Mouse (Mus musculus): ENCODE measurements around the gene Rpl38. TPM values are rescaled to one million over a fixed set of nuclear protein-coding genes. Genes with fewer than 3 reads are reported as not detected.

Gene Rpl38
- polyA plus RNA-seq, 1 experiment from 2014 or later, result 938 TPM

DNA sequence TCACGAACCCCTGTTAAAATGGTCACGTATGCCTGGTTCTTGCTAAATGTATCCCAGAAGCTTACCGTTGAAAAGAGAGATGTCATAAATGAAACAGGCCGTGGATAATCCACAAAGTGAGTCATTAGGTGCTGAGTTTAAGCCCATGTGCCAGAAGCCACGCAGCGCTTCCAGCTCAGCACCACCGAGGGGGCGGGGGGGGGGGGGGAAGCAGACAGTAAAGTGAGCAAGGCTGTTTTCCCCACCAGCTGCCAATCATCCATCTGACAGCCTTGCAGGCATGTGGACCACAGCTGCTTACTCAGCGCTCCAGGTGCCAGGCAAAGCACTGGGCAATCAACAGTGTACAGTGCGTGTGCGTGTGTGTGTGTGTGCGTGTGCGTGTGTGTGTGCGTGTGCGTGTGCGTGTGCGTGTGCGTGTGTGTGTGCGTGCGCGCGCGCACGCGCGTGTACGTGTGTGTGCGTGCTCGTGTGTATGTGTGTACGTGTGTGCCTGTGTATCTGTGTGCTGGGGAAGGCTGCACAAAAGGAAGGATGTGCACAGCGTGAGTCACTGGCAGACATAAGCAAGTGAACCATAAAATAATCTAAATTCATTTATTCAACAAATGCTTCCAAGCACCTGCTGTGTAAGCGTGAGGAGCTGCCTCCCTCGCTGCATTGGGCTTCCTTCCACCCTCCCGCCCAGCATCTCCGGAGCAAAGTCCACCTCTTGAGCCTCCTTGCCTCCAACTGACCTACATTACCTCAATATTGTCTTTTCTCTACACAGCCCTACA lies 31.4 kb upstream of the Rpl38 start:
- no peak overlapping the region for H3K9ac ChIP-seq (replicated peaks; ENCODE audit: low read length)
- DNase-seq (ENCODE audit: low spot score), result peak; percentile 43
- 62% methylated on average over 34 of the region's 35 CpGs for WGBS
- no peak overlapping the region for H3K4me2 ChIP-seq (ENCODE audit: low read depth, low read length)
- no peaks in the 10 kb centered on the region for H3K36me3 ChIP-seq (replicated peaks; ENCODE audit: control insufficient read depth, insufficient read depth, low read depth, low read length)
- no peak overlapping the region for H3K4me3 ChIP-seq (ENCODE audit: low read depth, low read length)
- H3K9me3 ChIP-seq (replicated peaks; ENCODE audit: control insufficient read depth, low read length), result no peaks in the 10 kb centered on the region
- no peaks in the 10 kb centered on the region for H3K27me3 ChIP-seq (ENCODE audit: control insufficient read depth, insufficient read depth, low read length)
- 0 out of 2 replicates have a peak, but pooled peaks have one; percentile 32 for ATAC-seq (replicated peaks; ENCODE audit: insufficient number of reproducible peaks, low FRiP score, low TSS enrichment, low read depth)
- H3K4me1 ChIP-seq (ENCODE audit: control insufficient read depth, insufficient read depth, low read length), result peaks cover 6% of the 10 kb centered on the region; the same call in 1 of the 2 replicates
- no peak overlapping the region for H3K27ac ChIP-seq (replicated peaks; ENCODE audit: low read depth, low read length)

DNA sequence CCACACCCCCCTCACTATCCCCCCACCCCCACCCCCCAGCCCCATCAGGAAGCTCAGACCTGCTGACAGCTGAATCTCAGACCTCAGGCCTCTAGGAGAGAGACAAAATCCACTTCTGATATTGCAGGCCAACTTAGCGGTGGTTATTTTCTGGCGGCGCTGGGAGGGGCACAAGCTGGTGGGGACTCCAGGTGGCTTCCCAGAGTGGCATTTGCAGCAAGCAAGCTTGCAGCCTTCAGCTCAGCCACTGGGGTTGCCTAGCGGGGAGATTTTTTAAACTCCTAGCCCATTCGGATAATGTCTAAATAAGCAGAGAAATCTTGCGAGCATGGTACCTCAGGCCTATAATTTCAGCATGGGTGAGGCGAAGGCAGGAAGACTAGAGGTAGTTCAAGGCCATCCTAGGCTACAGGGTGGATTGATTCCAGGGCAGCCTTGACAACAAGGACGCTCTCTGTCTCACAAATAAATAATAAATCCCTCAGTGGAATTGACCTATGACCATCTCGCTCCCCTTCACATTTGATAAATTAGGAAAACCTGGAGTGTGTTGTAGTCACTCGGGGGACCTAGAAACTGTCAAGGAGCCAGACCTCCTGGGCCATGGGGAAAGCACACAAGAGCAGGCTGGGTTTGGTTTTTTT lies 29.6 kb upstream of the Rpl38 start:
- Histone ChIP-seq H3K4me1 (ENCODE audit: control insufficient read depth, insufficient read depth, low read length) (peaks cover 6% of the 10 kb centered on the region; the same call in 1 of the 2 replicates), H3K4me3 (ENCODE audit: low read depth, low read length) (no peak overlapping the region)
- DNase-seq (ENCODE audit: low spot score), result no peak

GRCm38 (mm10) chr11:114639681-114640103 lies 28.6 kb upstream of the Rpl38 start:
- no peaks in the 10 kb centered on the region for H3K9me3 ChIP-seq (replicated peaks; ENCODE audit: control insufficient read depth, low read length)
- H3K36me3 ChIP-seq (replicated peaks; ENCODE audit: control insufficient read depth, insufficient read depth, low read depth, low read length), result no peaks in the 10 kb centered on the region
- DNase-seq (ENCODE audit: low spot score) (peak; percentile 75), ATAC-seq (replicated peaks; ENCODE audit: insufficient number of reproducible peaks, low FRiP score, low TSS enrichment, low read depth) (0 out of 2 replicates have a peak, but pooled peaks have one; percentile 37)
- H3K4me1 ChIP-seq (ENCODE audit: control insufficient read depth, insufficient read depth, low read length), result peaks cover 6% of the 10 kb centered on the region; the same call in 1 of the 2 replicates
- no peak overlapping the region; the same call in 1 of the 2 replicates for H3K9ac ChIP-seq (replicated peaks; ENCODE audit: low read length)
- H3K4me2 ChIP-seq (ENCODE audit: low read depth, low read length), result peak overlapping the region; percentile 5; the same call in 1 of the 2 replicates
- H3K4me3 ChIP-seq (ENCODE audit: low read depth, low read length), result no peak overlapping the region
- under 1% methylated on average over 19 of the region's 19 CpGs for WGBS
- H3K27me3 ChIP-seq (ENCODE audit: control insufficient read depth, insufficient read depth, low read length), result no peaks in the 10 kb centered on the region
- H3K27ac ChIP-seq (replicated peaks; ENCODE audit: low read depth, low read length), result no peak overlapping the region

More for the DNA sequence above, 29.6 kb upstream of the Rpl38 start:
- Histone ChIP-seq H3K36me3 (replicated peaks; ENCODE audit: control insufficient read depth, insufficient read depth, low read depth, low read length) (no peaks in the 10 kb centered on the region), H3K4me2 (ENCODE audit: low read depth, low read length) (no peak overlapping the region), H3K9me3 (replicated peaks; ENCODE audit: control insufficient read depth, low read length) (no peaks in the 10 kb centered on the region), H3K27ac (replicated peaks; ENCODE audit: low read depth, low read length) (no peak overlapping the region), H3K27me3 (ENCODE audit: control insufficient read depth, insufficient read depth, low read length) (no peaks in the 10 kb centered on the region), H3K9ac (replicated peaks; ENCODE audit: low read length) (no peak overlapping the region)
- ATAC-seq (replicated peaks; ENCODE audit: insufficient number of reproducible peaks, low FRiP score, low TSS enrichment, low read depth), result no peak
- WGBS, result 43% methylated on average over 10 of the region's 10 CpGs

- no peak overlapping the region for H3K9ac ChIP-seq (replicated peaks; ENCODE audit: low read length)
- DNase-seq (ENCODE audit: low spot score) (no peak), ATAC-seq (replicated peaks; ENCODE audit: insufficient number of reproducible peaks, low FRiP score, low TSS enrichment, low read depth) (no peak)
- H3K36me3 ChIP-seq (replicated peaks; ENCODE audit: control insufficient read depth, insufficient read depth, low read depth, low read length), result no peaks in the 10 kb centered on the region
- peaks cover 6% of the 10 kb centered on the region; the same call in 1 of the 2 replicates for H3K4me1 ChIP-seq (ENCODE audit: control insufficient read depth, insufficient read depth, low read length)
- H3K9me3 ChIP-seq (replicated peaks; ENCODE audit: control insufficient read depth, low read length), result no peaks in the 10 kb centered on the region
- H3K27me3 ChIP-seq (ENCODE audit: control insufficient read depth, insufficient read depth, low read length), result no peaks in the 10 kb centered on the region
- no peak overlapping the region for H3K27ac ChIP-seq (replicated peaks; ENCODE audit: low read depth, low read length)
- 40% methylated on average over 6 of the region's 6 CpGs for WGBS
- H3K4me2 ChIP-seq (ENCODE audit: low read depth, low read length), result no peak overlapping the region
- H3K4me3 ChIP-seq (ENCODE audit: low read depth, low read length), result no peak overlapping the region
Observed at GRCm38 (mm10) chr11:114640658-114641057, 27.7 kb upstream of the Rpl38 start.

- Histone ChIP-seq H3K9me3 (replicated peaks; ENCODE audit: control insufficient read depth, low read length) (no peaks in the 10 kb centered on the region), H3K4me2 (ENCODE audit: low read depth, low read length) (no peak overlapping the region), H3K36me3 (replicated peaks; ENCODE audit: control insufficient read depth, insufficient read depth, low read depth, low read length) (no peaks in the 10 kb centered on the region), H3K4me3 (ENCODE audit: low read depth, low read length) (no peak overlapping the region), H3K9ac (replicated peaks; ENCODE audit: low read length) (no peak overlapping the region), H3K27me3 (ENCODE audit: control insufficient read depth, insufficient read depth, low read length) (no peaks in the 10 kb centered on the region), H3K4me1 (ENCODE audit: control insufficient read depth, insufficient read depth, low read length) (peaks cover 6% of the 10 kb centered on the region; the same call in 1 of the 2 replicates), H3K27ac (replicated peaks; ENCODE audit: low read depth, low read length) (no peak overlapping the region)
- 86% methylated on average over 8 of the region's 8 CpGs for WGBS
- ATAC-seq (replicated peaks; ENCODE audit: insufficient number of reproducible peaks, low FRiP score, low TSS enrichment, low read depth) (no peak), DNase-seq (ENCODE audit: low spot score) (no peak)
Observed at GRCm38 (mm10) chr11:114641136-114641535, 27.2 kb upstream of the Rpl38 start.

DNA sequence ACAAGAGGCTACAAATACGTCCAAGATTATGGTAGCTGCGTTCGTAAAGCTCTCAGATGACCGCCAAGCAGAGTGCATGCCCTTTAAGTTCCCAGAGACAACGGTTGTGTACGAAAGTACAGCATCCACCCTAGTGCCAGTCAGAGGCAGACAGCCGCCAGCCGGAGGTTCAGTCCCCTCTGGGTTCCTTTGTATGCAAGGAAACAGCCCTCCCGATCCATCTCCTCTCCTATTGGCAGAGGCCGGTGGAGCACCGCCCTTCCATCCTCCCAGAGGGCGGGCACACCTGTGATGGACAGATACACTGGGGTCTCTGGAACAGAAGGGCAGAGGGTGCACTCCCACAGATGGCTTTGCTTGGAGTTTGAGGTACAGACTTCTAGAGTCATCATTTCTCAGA lies 26.1 kb upstream of the Rpl38 start:
- peaks cover 6% of the 10 kb centered on the region; the same call in 1 of the 2 replicates for H3K4me1 ChIP-seq (ENCODE audit: control insufficient read depth, insufficient read depth, low read length)
- H3K4me2 ChIP-seq (ENCODE audit: low read depth, low read length), result no peak overlapping the region; the same call in 1 of the 2 replicates
- H3K27me3 ChIP-seq (ENCODE audit: control insufficient read depth, insufficient read depth, low read length), result no peaks in the 10 kb centered on the region
- 51% methylated on average over 12 of the region's 12 CpGs for WGBS
- no peak overlapping the region for H3K4me3 ChIP-seq (ENCODE audit: low read depth, low read length)
- H3K9ac ChIP-seq (replicated peaks; ENCODE audit: low read length), result no peak overlapping the region
- H3K27ac ChIP-seq (replicated peaks; ENCODE audit: low read depth, low read length), result no peak overlapping the region
- ATAC-seq (replicated peaks; ENCODE audit: insufficient number of reproducible peaks, low FRiP score, low TSS enrichment, low read depth) (no peak; the same call in 1 of the 2 replicates), DNase-seq (ENCODE audit: low spot score) (peak; percentile 66)
- no peaks in the 10 kb centered on the region for H3K36me3 ChIP-seq (replicated peaks; ENCODE audit: control insufficient read depth, insufficient read depth, low read depth, low read length)
- H3K9me3 ChIP-seq (replicated peaks; ENCODE audit: control insufficient read depth, low read length), result no peaks in the 10 kb centered on the region

DNA sequence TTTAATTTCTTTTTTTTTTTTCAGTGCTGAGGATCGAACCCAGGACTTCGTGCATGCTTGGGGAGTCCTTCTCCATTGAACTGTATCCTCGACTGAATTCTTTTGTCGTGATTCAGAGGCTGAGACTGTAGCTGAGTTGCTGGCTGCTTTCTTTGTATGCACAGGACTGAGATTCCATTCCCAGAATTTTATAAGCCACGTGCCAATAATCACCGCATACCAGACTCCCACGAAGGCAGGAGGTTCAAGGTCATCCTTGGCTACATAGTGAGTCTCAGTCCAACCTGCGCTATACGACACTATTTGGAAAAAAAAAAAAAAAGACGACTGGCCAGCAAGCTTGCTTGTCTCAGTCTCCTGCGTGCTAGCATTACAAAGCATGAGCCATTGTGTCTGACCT lies 25.4 kb upstream of the Rpl38 start:
- Histone ChIP-seq H3K36me3 (replicated peaks; ENCODE audit: control insufficient read depth, insufficient read depth, low read depth, low read length) (no peaks in the 10 kb centered on the region), H3K4me3 (ENCODE audit: low read depth, low read length) (no peak overlapping the region), H3K4me1 (ENCODE audit: control insufficient read depth, insufficient read depth, low read length) (peaks cover 6% of the 10 kb centered on the region; the same call in 1 of the 2 replicates), H3K9ac (replicated peaks; ENCODE audit: low read length) (no peak overlapping the region), H3K27ac (replicated peaks; ENCODE audit: low read depth, low read length) (no peak overlapping the region), H3K27me3 (ENCODE audit: control insufficient read depth, insufficient read depth, low read length) (no peaks in the 10 kb centered on the region), H3K4me2 (ENCODE audit: low read depth, low read length) (no peak overlapping the region), H3K9me3 (replicated peaks; ENCODE audit: control insufficient read depth, low read length) (no peaks in the 10 kb centered on the region)
- 78% methylated on average over 11 of the region's 11 CpGs for WGBS
- no peak for ATAC-seq (replicated peaks; ENCODE audit: insufficient number of reproducible peaks, low FRiP score, low TSS enrichment, low read depth)
- no peak for DNase-seq (ENCODE audit: low spot score)

- Histone ChIP-seq H3K4me3 (ENCODE audit: low read depth, low read length) (no peak overlapping the region), H3K36me3 (replicated peaks; ENCODE audit: control insufficient read depth, insufficient read depth, low read depth, low read length) (no peaks in the 10 kb centered on the region), H3K27ac (replicated peaks; ENCODE audit: low read depth, low read length) (no peak overlapping the region), H3K4me1 (ENCODE audit: control insufficient read depth, insufficient read depth, low read length) (peaks cover 6% of the 10 kb centered on the region; the same call in 1 of the 2 replicates), H3K27me3 (ENCODE audit: control insufficient read depth, insufficient read depth, low read length) (no peaks in the 10 kb centered on the region), H3K9ac (replicated peaks; ENCODE audit: low read length) (no peak overlapping the region), H3K4me2 (ENCODE audit: low read depth, low read length) (no peak overlapping the region), H3K9me3 (replicated peaks; ENCODE audit: control insufficient read depth, low read length) (no peaks in the 10 kb centered on the region)
- WGBS, result 48% methylated on average over 2 of the region's 2 CpGs
- DNase-seq (ENCODE audit: low spot score) (no peak), ATAC-seq (replicated peaks; ENCODE audit: insufficient number of reproducible peaks, low FRiP score, low TSS enrichment, low read depth) (no peak)
Observed at GRCm38 (mm10) chr11:114644122-114644521, 24.2 kb upstream of the Rpl38 start.

All from embryonic facial prominence, embryonic 11.5 days (tissue).